Mouse (Mus musculus): ENCODE data around the gene Prps2. TPM values are rescaled to one million over a fixed set of nuclear protein-coding genes. Genes with fewer than 3 reads are reported as not detected.
"Not testable (repeated sequence)": the region's sequence is repeated elsewhere in the genome, so short reads cannot be mapped to it uniquely, and the experiment has no call there.

The Prps2 gene
- total RNA-seq, 4 experiments from 2014 or later = 12.7 to 26.7 (median 16.8) TPM

- no peak for DNase-seq (ENCODE audit: low spot score)
Measured at GRCm38 (mm10) chrX:167323742-167324141, 58.8 kb downstream of the Prps2 start.

GRCm38 (mm10) chrX:167321233-167321806 lies 61.2 kb downstream of the Prps2 start:
- no peak for DNase-seq (ENCODE audit: low spot score)

DNA sequence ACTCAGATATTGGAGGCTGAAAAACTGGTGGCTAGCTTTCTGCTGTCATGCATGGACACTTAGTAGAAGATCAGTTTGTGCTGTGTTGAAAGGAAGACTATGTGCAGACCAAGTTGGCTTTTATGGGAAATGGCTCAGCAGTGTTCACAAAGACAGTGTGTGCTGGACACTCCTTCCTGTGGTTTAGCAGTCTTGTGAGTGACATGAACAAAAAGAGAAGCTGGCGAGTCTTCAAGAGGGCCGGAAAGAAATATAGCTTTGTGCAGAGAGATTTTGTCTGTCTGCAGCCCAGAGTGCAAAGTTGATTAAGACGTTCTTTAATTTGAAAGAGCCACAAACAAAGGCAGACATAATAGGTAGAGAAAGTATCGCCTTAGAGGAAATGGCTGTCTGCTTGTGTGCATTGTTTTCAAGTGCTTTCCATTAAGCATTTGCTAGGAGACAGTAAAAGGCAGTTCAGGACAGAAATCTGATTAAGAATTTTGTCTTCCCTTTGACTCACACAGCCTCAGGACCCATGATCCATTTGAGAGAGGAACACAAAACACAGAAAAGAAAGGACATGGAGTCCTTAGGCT lies 63.6 kb downstream of the Prps2 start:
- DNase-seq (ENCODE audit: low spot score) = peak; percentile 24

- peak; percentile 9 for DNase-seq (ENCODE audit: low spot score)
Measured at GRCm38 (mm10) chrX:167315766-167316165, 66.8 kb downstream of the Prps2 start.

- DNase-seq (ENCODE audit: low spot score) = no peak
Measured at GRCm38 (mm10) chrX:167315093-167315726, 67.3 kb downstream of the Prps2 start.

GRCm38 (mm10) chrX:167302061-167302460 lies 80.5 kb downstream of the Prps2 start:
- DNase-seq (ENCODE audit: low spot score) = not testable (repeated sequence)

Other genes with a start within 250 kb of the Prps2 start
- 100 to 1,000 TPM; 419 to 623 (median 536) TPM for gene Tmsb4x, start 173.4 kb downstream of the Prps2 start, total RNA-seq (2022)
- gene Tlr8, start 118.4 kb downstream of the Prps2 start, total RNA-seq (2022) = 1 to 10 TPM in 2 of 4 experiments, under 1 TPM in 2; 0.87 to 2.7 (median 1.3) TPM
- gene Tlr7, start 52.2 kb downstream of the Prps2 start, total RNA-seq (2022) = 1 to 10 TPM; 1.4 to 3.8 (median 1.5) TPM